Mouse (Mus musculus): ENCODE measurements around the gene Tff1. TPM values are rescaled to one million over a fixed set of nuclear protein-coding genes. Genes with fewer than 3 reads are reported as not detected.

The Tff1 gene
- polyA plus RNA-seq, 1 experiment: not detected

GRCm38 (mm10) chr17:31160291-31160690, 4.8 kb downstream of the Tff1 start:
- no peak overlapping the region for H3K27ac ChIP-seq (ENCODE audit: insufficient read depth, low read length)
- no peak overlapping the region for H3K4me3 ChIP-seq (ENCODE audit: insufficient read depth, low read length)
- no peaks in the 10 kb centered on the region for H3K4me1 ChIP-seq (ENCODE audit: control insufficient read depth, insufficient read depth, low read length)
- TF ChIP-seq POLR2A (IDR thresholded peaks at IDR 0.05; ENCODE audit: extremely low read depth, insufficient read depth, low read length) (no peak), CTCF (IDR thresholded peaks at IDR 0.05; ENCODE audit: extremely low read depth, insufficient read depth, low read length) (no peak)

GRCm38 (mm10) chr17:31157921-31158320, 7.2 kb downstream of the Tff1 start:
- Histone ChIP-seq H3K4me1 (ENCODE audit: control insufficient read depth, insufficient read depth, low read length) (no peaks in the 10 kb centered on the region), H3K4me3 (ENCODE audit: insufficient read depth, low read length) (no peak overlapping the region), H3K27ac (ENCODE audit: insufficient read depth, low read length) (no peak overlapping the region)
- TF ChIP-seq POLR2A (IDR thresholded peaks at IDR 0.05; ENCODE audit: extremely low read depth, insufficient read depth, low read length): no peak
- no peak for TF ChIP-seq CTCF (IDR thresholded peaks at IDR 0.05; ENCODE audit: extremely low read depth, insufficient read depth, low read length)

- Histone ChIP-seq H3K4me1 (ENCODE audit: control insufficient read depth, insufficient read depth, low read length) (no peaks in the 10 kb centered on the region), H3K27ac (ENCODE audit: insufficient read depth, low read length) (no peak overlapping the region), H3K4me3 (ENCODE audit: insufficient read depth, low read length) (no peak overlapping the region)
- TF ChIP-seq POLR2A (IDR thresholded peaks at IDR 0.05; ENCODE audit: extremely low read depth, insufficient read depth, low read length): no peak
- TF ChIP-seq CTCF (IDR thresholded peaks at IDR 0.05; ENCODE audit: extremely low read depth, insufficient read depth, low read length): no peak
Observed at GRCm38 (mm10) chr17:31153785-31154184, 11.3 kb downstream of the Tff1 start.

- no peak overlapping the region for H3K27ac ChIP-seq (ENCODE audit: insufficient read depth, low read length)
- TF ChIP-seq CTCF (IDR thresholded peaks at IDR 0.05; ENCODE audit: extremely low read depth, insufficient read depth, low read length) (no peak), POLR2A (IDR thresholded peaks at IDR 0.05; ENCODE audit: extremely low read depth, insufficient read depth, low read length) (no peak)
- no peak overlapping the region for H3K4me3 ChIP-seq (ENCODE audit: insufficient read depth, low read length)
- H3K4me1 ChIP-seq (ENCODE audit: control insufficient read depth, insufficient read depth, low read length): no peaks in the 10 kb centered on the region
Observed at GRCm38 (mm10) chr17:31152966-31153499, 12.0 kb downstream of the Tff1 start.

- Histone ChIP-seq H3K4me1 (ENCODE audit: control insufficient read depth, insufficient read depth, low read length) (no peaks in the 10 kb centered on the region), H3K4me3 (ENCODE audit: insufficient read depth, low read length) (no peak overlapping the region), H3K27ac (ENCODE audit: insufficient read depth, low read length) (no peak overlapping the region)
- TF ChIP-seq POLR2A (IDR thresholded peaks at IDR 0.05; ENCODE audit: extremely low read depth, insufficient read depth, low read length) (no peak), CTCF (IDR thresholded peaks at IDR 0.05; ENCODE audit: extremely low read depth, insufficient read depth, low read length) (no peak)
Observed at GRCm38 (mm10) chr17:31152512-31152911, 12.6 kb downstream of the Tff1 start.

GRCm38 (mm10) chr17:31145998-31146397, 19.1 kb downstream of the Tff1 start:
- no peak overlapping the region for H3K4me3 ChIP-seq (ENCODE audit: insufficient read depth, low read length)
- no peak for TF ChIP-seq CTCF (IDR thresholded peaks at IDR 0.05; ENCODE audit: extremely low read depth, insufficient read depth, low read length)
- no peak for TF ChIP-seq POLR2A (IDR thresholded peaks at IDR 0.05; ENCODE audit: extremely low read depth, insufficient read depth, low read length)

GRCm38 (mm10) chr17:31144040-31145037, 20.7 kb downstream of the Tff1 start, which contains the start of gene Tff2:
TSS of gene Tff2 (minus strand) at chr17:31144282.
- Histone ChIP-seq H3K27ac (ENCODE audit: insufficient read depth, low read length) (no peak within 1 kb of the TSS), H3K4me1 (ENCODE audit: control insufficient read depth, insufficient read depth, low read length) (no peaks in the 10 kb centered on the region), H3K4me3 (ENCODE audit: insufficient read depth, low read length) (no peak within 1 kb of the TSS)
- TF ChIP-seq CTCF (IDR thresholded peaks at IDR 0.05; ENCODE audit: extremely low read depth, insufficient read depth, low read length) (no peak), POLR2A (IDR thresholded peaks at IDR 0.05; ENCODE audit: extremely low read depth, insufficient read depth, low read length) (no peak)

More at GRCm38 (mm10) chr17:31145998-31146397, 19.1 kb downstream of the Tff1 start:
- Histone ChIP-seq H3K27ac (ENCODE audit: insufficient read depth, low read length) (no peak overlapping the region), H3K4me1 (ENCODE audit: control insufficient read depth, insufficient read depth, low read length) (no peaks in the 10 kb centered on the region)

- TF ChIP-seq CTCF (IDR thresholded peaks at IDR 0.05; ENCODE audit: extremely low read depth, insufficient read depth, low read length): no peak
- TF ChIP-seq POLR2A (IDR thresholded peaks at IDR 0.05; ENCODE audit: extremely low read depth, insufficient read depth, low read length): no peak
- H3K27ac ChIP-seq (ENCODE audit: insufficient read depth, low read length): no peak overlapping the region
- no peaks in the 10 kb centered on the region for H3K4me1 ChIP-seq (ENCODE audit: control insufficient read depth, insufficient read depth, low read length)
- no peak overlapping the region for H3K4me3 ChIP-seq (ENCODE audit: insufficient read depth, low read length)
Observed at GRCm38 (mm10) chr17:31142116-31142515, 23.0 kb downstream of the Tff1 start.

GRCm38 (mm10) chr17:31138398-31138797, 26.7 kb downstream of the Tff1 start:
- Histone ChIP-seq H3K4me1 (ENCODE audit: control insufficient read depth, insufficient read depth, low read length) (no peaks in the 10 kb centered on the region), H3K4me3 (ENCODE audit: insufficient read depth, low read length) (no peak overlapping the region), H3K27ac (ENCODE audit: insufficient read depth, low read length) (no peak overlapping the region)
- peak; percentile 83 for TF ChIP-seq CTCF (IDR thresholded peaks at IDR 0.05; ENCODE audit: extremely low read depth, insufficient read depth, low read length)
- TF ChIP-seq POLR2A (IDR thresholded peaks at IDR 0.05; ENCODE audit: extremely low read depth, insufficient read depth, low read length): no peak
